Mouse (Mus musculus) intestine, postnatal 0 days (tissue): ENCODE results near the gene Spem1. TPM values are rescaled to one million over a fixed set of nuclear protein-coding genes. Genes with fewer than 3 reads are reported as not detected.

Experiments used
- ATAC-seq: fragments of 200-750 bp; cut with Nextera tagmentation; 2 replicates; pipeline ENCODE4 v1.8.0; 2017; ENCODE audit warnings: mild to moderate bottlenecking, moderate TSS enrichment, moderate library complexity
- H3K27ac ChIP-seq: fragments of 300-500 bp; sonication (generic); 2 replicates; pipeline ENCODE4 v1.5.1; 2014; ENCODE audit warnings: mild to moderate bottlenecking, low read depth, low read length, moderate library complexity
- H3K27me3 ChIP-seq: fragments of 300-500 bp; sonication (generic); replicated peaks from 2 replicates; pipeline ENCODE4 v1.6.1; 2014; ENCODE audit warnings: low read length, mixed read lengths; ENCODE audit not compliant: control insufficient read depth, insufficient read depth
- H3K36me3 ChIP-seq: fragments of 300-500 bp; sonication (generic); 2 replicates; pipeline ENCODE4 v1.6.1; 2014; ENCODE audit warnings: mild to moderate bottlenecking, moderate library complexity; ENCODE audit not compliant: control insufficient read depth, insufficient read depth
- H3K4me1 ChIP-seq: fragments of 300-500 bp; sonication (generic); replicated peaks from 2 replicates; pipeline ENCODE4 v1.6.1; 2014; ENCODE audit warnings: antibody characterized with exemption, low read length, mixed read lengths; ENCODE audit not compliant: control insufficient read depth, insufficient read depth
- H3K4me2 ChIP-seq: fragments of 300-500 bp; sonication (generic); replicated peaks from 2 replicates; pipeline ENCODE4 v1.6.1; 2014; ENCODE audit warnings: low read depth, mild to moderate bottlenecking, moderate library complexity
- H3K4me3 ChIP-seq: fragments of 300-500 bp; sonication (generic); 2 replicates; pipeline ENCODE4 v1.5.1; 2014; ENCODE audit warnings: low read depth, low read length
- H3K9ac ChIP-seq: fragments of 300-500 bp; sonication (generic); 2 replicates; pipeline ENCODE4 v1.6.1; 2014; ENCODE audit warnings: mild to moderate bottlenecking, low read depth, low read length
- H3K9me3 ChIP-seq: fragments of 300-500 bp; sonication (generic); 2 replicates; pipeline ENCODE4 v1.6.1; 2016; ENCODE audit warnings: mixed run types; ENCODE audit not compliant: control insufficient read depth
- CTCF ChIP-seq: sonication (generic); IDR thresholded peaks from 2 replicates; pipeline ENCODE4 v1.5.1; 2016; ENCODE audit warnings: low read depth, mild to moderate bottlenecking, control low read depth, antibody characterized with exemption, moderate library complexity
- WGBS: fragments of 180-500 bp; shearing (Covaris S2); extraction: QIAGEN DNeasy Blood & Tissue Kit; methylation state at CpG from one replicate; pipeline ENCODE4 v1.1.7; 2014; 5-methylcytosine and 5-hydroxymethylcytosine counted together
- polyA plus RNA-seq: library from polyadenylated mRNA; unstranded; fragments of >200 nt; fragmentation: Nextera tagmentation; extraction: Ambion mirVana; gene quantifications from 2 replicates; pipeline ENCODE4 v1.2.1, GENCODE M21; 2015

The Spem1 gene
- polyA plus RNA-seq, 1 experiment from 2014 or later: not detected

GRCm38 (mm10) chr11:69776488-69776887 is 45.5 kb downstream of the Spem1 start:
- H3K36me3 ChIP-seq: peaks cover 17% of the 10 kb centered on the region; the same call in 1 of the 2 replicates
- no peak overlapping the region for H3K27ac ChIP-seq
- no peak overlapping the region for H3K4me2 ChIP-seq
- H3K4me3 ChIP-seq: no peak overlapping the region
- 87% methylated on average over 20 of the region's 20 CpGs for WGBS
- no peak for TF ChIP-seq CTCF
- H3K4me1 ChIP-seq: no peaks in the 10 kb centered on the region
- H3K27me3 ChIP-seq: no peaks in the 10 kb centered on the region
- H3K9ac ChIP-seq: no peak overlapping the region
- no peaks in the 10 kb centered on the region for H3K9me3 ChIP-seq
- ATAC-seq: no peak

GRCm38 (mm10) chr11:69775716-69776115 is 46.3 kb downstream of the Spem1 start:
- Histone ChIP-seq H3K4me3 (no peak overlapping the region), H3K9ac (no peak overlapping the region), H3K27ac (no peak overlapping the region), H3K27me3 (no peaks in the 10 kb centered on the region), H3K4me2 (no peak overlapping the region), H3K9me3 (no peaks in the 10 kb centered on the region), H3K36me3 (peaks cover 21% of the 10 kb centered on the region; the same call in 1 of the 2 replicates), H3K4me1 (no peaks in the 10 kb centered on the region)
- ATAC-seq: no peak
- no peak for TF ChIP-seq CTCF
- WGBS: 68% methylated on average over 10 of the region's 10 CpGs

GRCm38 (mm10) chr11:69774961-69775360 is 47.0 kb downstream of the Spem1 start:
- Histone ChIP-seq H3K27ac (no peak overlapping the region), H3K4me2 (no peak overlapping the region), H3K9ac (no peak overlapping the region), H3K36me3 (peaks cover 21% of the 10 kb centered on the region; the same call in 1 of the 2 replicates), H3K4me1 (no peaks in the 10 kb centered on the region), H3K27me3 (no peaks in the 10 kb centered on the region), H3K9me3 (no peaks in the 10 kb centered on the region), H3K4me3 (no peak overlapping the region)
- WGBS: 64% methylated on average over 5 of the region's 5 CpGs
- no peak for TF ChIP-seq CTCF
- no peak for ATAC-seq

Other genes starting within 250 kb of the Spem1 start
- 14.3 and 14.7 TPM in 2 replicates for gene Wrap53, start 241.9 kb downstream of the Spem1 start, polyA plus RNA-seq
- gene Trp53, start 241.8 kb downstream of the Spem1 start, polyA plus RNA-seq: 48.0 and 49.6 TPM in 2 replicates
- gene Atp1b2, start 216.2 kb downstream of the Spem1 start, polyA plus RNA-seq: 5.9 and 7.5 TPM in 2 replicates
- gene Shbg, start 204.3 kb downstream of the Spem1 start, polyA plus RNA-seq: 0.24 TPM in 1 of 2 replicates, not detected in the other
- gene Sat2, start 200.2 kb downstream of the Spem1 start, polyA plus RNA-seq: 34.1 and 40.3 TPM in 2 replicates
- gene Fxr2, start 189.2 kb downstream of the Spem1 start, polyA plus RNA-seq: 9.8 and 10.8 TPM in 2 replicates
- gene Sox15, start 166.9 kb downstream of the Spem1 start, polyA plus RNA-seq: not detected in 2 replicates
- gene Mpdu1, start 159.5 kb downstream of the Spem1 start, polyA plus RNA-seq: 95.7 and 96.6 TPM in 2 replicates
- 20.9 and 21.0 TPM in 2 replicates for gene Cd68, start 156.0 kb downstream of the Spem1 start, polyA plus RNA-seq
- 279 and 291 TPM in 2 replicates for gene Eif4a1, start 149.8 kb downstream of the Spem1 start, polyA plus RNA-seq
- 26.7 and 27.6 TPM in 2 replicates for gene Senp3, start 140.1 kb downstream of the Spem1 start, polyA plus RNA-seq
- gene Tnfsf13, start 136.4 kb downstream of the Spem1 start, polyA plus RNA-seq: 1.6 and 1.8 TPM in 2 replicates
- gene Tnfsf12, start 126.3 kb downstream of the Spem1 start, polyA plus RNA-seq: 6.6 and 7.2 TPM in 2 replicates
- gene Tnfsfm13, start 126.1 kb downstream of the Spem1 start, polyA plus RNA-seq: 4.1 and 4.8 TPM in 2 replicates
- 13.3 and 14.0 TPM in 2 replicates for gene Polr2a, start 63.5 kb downstream of the Spem1 start, polyA plus RNA-seq
- 0.09 and 0.12 TPM in 2 replicates for gene Slc35g3, start 60.2 kb downstream of the Spem1 start, polyA plus RNA-seq
- gene Zbtb4, start 56.3 kb downstream of the Spem1 start, polyA plus RNA-seq: 2.1 and 2.4 TPM in 2 replicates
- gene Chrnb1, start 26.2 kb downstream of the Spem1 start, polyA plus RNA-seq: 2.4 and 2.8 TPM in 2 replicates
- 0.18 and 0.38 TPM in 2 replicates for gene Fgf11, start 20.3 kb downstream of the Spem1 start, polyA plus RNA-seq
- gene Tmem102, start 16.6 kb downstream of the Spem1 start, polyA plus RNA-seq: 58.0 and 59.4 TPM in 2 replicates
- not detected in 2 replicates for gene Gm39566, start 6.9 kb downstream of the Spem1 start, polyA plus RNA-seq
- gene Spem2, start 3.7 kb downstream of the Spem1 start, polyA plus RNA-seq: 0.07 TPM in 1 of 2 replicates, not detected in the other
- gene Nlgn2, start 15.6 kb upstream of the Spem1 start, polyA plus RNA-seq: 1.8 and 2.2 TPM in 2 replicates
- 584 and 590 TPM in 2 replicates for gene Tmem256, start 16.3 kb upstream of the Spem1 start, polyA plus RNA-seq
- 42.0 and 44.8 TPM in 2 replicates for gene Plscr3, start 24.2 kb upstream of the Spem1 start, polyA plus RNA-seq
- gene Tnk1, start 36.5 kb upstream of the Spem1 start, polyA plus RNA-seq: 11.7 and 12.8 TPM in 2 replicates
- gene Tmem95, start 55.8 kb upstream of the Spem1 start, polyA plus RNA-seq: not detected in 2 replicates
- 4.0 and 4.1 TPM in 2 replicates for gene Kctd11, start 59.2 kb upstream of the Spem1 start, polyA plus RNA-seq
- gene Acap1, start 73.4 kb upstream of the Spem1 start, polyA plus RNA-seq: 1.1 TPM in 2 replicates
- 3.5 and 3.8 TPM in 2 replicates for gene 2810408A11Rik, start 78.8 kb upstream of the Spem1 start, polyA plus RNA-seq
- 9.7 and 10.3 TPM in 2 replicates for gene Neurl4, start 78.9 kb upstream of the Spem1 start, polyA plus RNA-seq
- 40.4 and 42.3 TPM in 2 replicates for gene Gps2, start 91.7 kb upstream of the Spem1 start, polyA plus RNA-seq
- 716 and 774 TPM in 2 replicates for gene Eif5a, start 99.8 kb upstream of the Spem1 start, polyA plus RNA-seq
- 0.42 and 0.43 TPM in 2 replicates for gene Ybx2, start 113.6 kb upstream of the Spem1 start, polyA plus RNA-seq
- gene Slc2a4, start 126.0 kb upstream of the Spem1 start, polyA plus RNA-seq: 18.3 and 18.7 TPM in 2 replicates
- gene Cldn7, start 142.6 kb upstream of the Spem1 start, polyA plus RNA-seq: 1,243 and 1,341 TPM in 2 replicates
- 23.2 and 24.1 TPM in 2 replicates for gene Ctdnep1, start 159.0 kb upstream of the Spem1 start, polyA plus RNA-seq
- 56.8 and 57.7 TPM in 2 replicates for gene Elp5, start 160.3 kb upstream of the Spem1 start, polyA plus RNA-seq
- 1,065 and 1,136 TPM in 2 replicates for gene Gabarap, start 169.0 kb upstream of the Spem1 start, polyA plus RNA-seq
- gene Phf23, start 173.6 kb upstream of the Spem1 start, polyA plus RNA-seq: 32.6 and 37.7 TPM in 2 replicates
- gene Dvl2, start 178.4 kb upstream of the Spem1 start, polyA plus RNA-seq: 9.1 TPM in 2 replicates
- gene Acadvl, start 193.2 kb upstream of the Spem1 start, polyA plus RNA-seq: 203 and 215 TPM in 2 replicates
- gene Dlg4, start 194.8 kb upstream of the Spem1 start, polyA plus RNA-seq: 1.4 and 1.8 TPM in 2 replicates
- not detected in 2 replicates for gene Asgr1, start 231.9 kb upstream of the Spem1 start, polyA plus RNA-seq